Mouse (Mus musculus): ENCODE measurements around the gene Gnpda2.

GRCm38 (mm10) chr5:69634766-69635165 is 42.6 kb upstream of the Gnpda2 start:
- TF ChIP-seq CTCF (IDR thresholded peaks at IDR 0.05; ENCODE audit: borderline replicate concordance, insufficient read depth, low read length) (no peak), POLR2A (IDR thresholded peaks at IDR 0.05; ENCODE audit: low read depth, low read length) (no peak)

Data from embryonic fibroblast, embryonic 13.5 days (primary cell).